Mouse (Mus musculus): ENCODE data around the gene Sytl1.
A peak's percentile ranks its signal among the peaks of the same experiment; 100 is the strongest.

- TF ChIP-seq CTCF (IDR thresholded peaks at IDR 0.05; ENCODE audit: low read depth, low read length) = no peak
- peak; percentile 48; the same call in 1 of the 2 replicates for TF ChIP-seq TAL1 (conservative IDR thresholded peaks at IDR 0.05; ENCODE audit: low read depth, low read length)
Measured at GRCm38 (mm10) chr4:133244289-133244688, 18.6 kb downstream of the Sytl1 start.
